Mouse (Mus musculus) colon, adult 2 months (tissue): ENCODE results near the gene Sort1. TPM values are rescaled to one million over a fixed set of nuclear protein-coding genes. Genes with fewer than 3 reads are reported as not detected.

Experiments
- polyA plus RNA-seq: library from polyadenylated mRNA; depleted of rRNA; stranded (reverse); fragments of >200 nt; gene quantifications from 2 replicates; pipeline ENCODE4 v1.2.3, GENCODE M21; 2012; rRNA removed

Gene Sort1
- 105 and 121 TPM in 2 replicates for polyA plus RNA-seq

GRCm38 (mm10) chr3:108283781-108284601 is at the start of gene Sort1:
Sort1 (plus strand) TSS chr3:108284082.

GRCm38 (mm10) chr3:108256719-108257637 is 26.9 kb upstream of the Sort1 start, which contains the start of gene Psma5:
Psma5 (plus strand) TSS chr3:108256926.

GRCm38 (mm10) chr3:108364270-108364995 is 80.6 kb downstream of the Sort1 start, which contains the start of gene Mybphl:
Mybphl (plus strand) TSS chr3:108364911.

GRCm38 (mm10) chr3:108383485-108384354 is 99.8 kb downstream of the Sort1 start, which contains the start of gene Psrc1:
Psrc1 (plus strand) TSS chr3:108383839.

Other genes with a start within 250 kb of the Sort1 start
- 12.6 and 14.9 TPM in 2 replicates for gene Gstm4, start 239.2 kb upstream of the Sort1 start, polyA plus RNA-seq
- gene Ampd2, start 197.4 kb upstream of the Sort1 start, polyA plus RNA-seq: 141 and 154 TPM in 2 replicates
- gene Gnat2, start 191.3 kb upstream of the Sort1 start, polyA plus RNA-seq: 2.2 and 2.3 TPM in 2 replicates
- 15.0 and 19.4 TPM in 2 replicates for gene Gnai3, start 137.9 kb upstream of the Sort1 start, polyA plus RNA-seq
- 0.07 and 0.09 TPM in 2 replicates for gene Gpr61, start 129.2 kb upstream of the Sort1 start, polyA plus RNA-seq
- 34.4 and 35.8 TPM in 2 replicates for gene Amigo1, start 97.7 kb upstream of the Sort1 start, polyA plus RNA-seq
- gene Cyb561d1, start 82.9 kb upstream of the Sort1 start, polyA plus RNA-seq: 10.4 and 13.1 TPM in 2 replicates
- 5.9 and 7.4 TPM in 2 replicates for gene Atxn7l2, start 73.1 kb upstream of the Sort1 start, polyA plus RNA-seq
- 0.66 and 0.67 TPM in 2 replicates for gene Sypl2, start 57.4 kb upstream of the Sort1 start, polyA plus RNA-seq
- gene Psma5, start 27.2 kb upstream of the Sort1 start, polyA plus RNA-seq: 22.6 and 23.4 TPM in 2 replicates
- gene Mybphl, start 80.8 kb downstream of the Sort1 start, polyA plus RNA-seq: not detected in 2 replicates
- 4.6 and 4.7 TPM in 2 replicates for gene Psrc1, start 99.8 kb downstream of the Sort1 start, polyA plus RNA-seq
- 6.6 and 7.8 TPM in 2 replicates for gene Celsr2, start 131.5 kb downstream of the Sort1 start, polyA plus RNA-seq
- gene Sars, start 161.1 kb downstream of the Sort1 start, polyA plus RNA-seq: 32.2 and 34.6 TPM in 2 replicates